Mouse (Mus musculus) adrenal gland, adult 8-10 months (tissue): ENCODE data around the gene Ppp3r1. TPM values are rescaled to one million over a fixed set of nuclear protein-coding genes. Genes with fewer than 3 reads are reported as not detected.
"Not testable (repeated sequence)": the region's sequence is repeated elsewhere in the genome, so short reads cannot be mapped to it uniquely, and the experiment has no call there.

Experiments used
- DNase-seq: peaks from one replicate; pipeline ENCODE4 v3.0.0; 2022
- total RNA-seq, 4 experiments: library from RNA; stranded (reverse); gene quantifications; 2 replicates each; pipeline ENCODE4 v1.2.4; 2022

The Ppp3r1 gene
- total RNA-seq, 4 experiments from 2014 or later: 83.1 to 104 (median 96.8) TPM

DNA sequence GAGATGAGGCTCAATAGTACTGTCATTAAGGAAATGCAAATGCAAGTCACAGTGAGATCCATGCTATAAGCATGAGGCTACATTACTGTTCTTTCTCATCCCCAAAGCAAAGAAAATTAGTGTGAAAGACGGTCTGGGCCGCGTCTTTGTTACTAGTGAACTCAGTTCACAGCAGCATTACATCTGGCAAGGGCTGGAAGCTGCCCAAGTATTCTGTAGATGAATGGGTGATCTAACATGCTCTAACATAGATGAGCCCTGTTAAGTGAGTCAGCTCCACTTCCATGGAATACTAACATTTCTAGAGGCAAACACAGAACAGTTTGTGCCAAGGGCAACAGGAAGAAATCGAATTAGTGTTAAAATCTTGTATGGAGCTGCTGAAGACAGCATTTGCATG, 41.9 kb downstream of the Ppp3r1 start:
- no peak for DNase-seq

- no peak for DNase-seq
Observed at GRCm38 (mm10) chr11:17202481-17202880, 43.4 kb downstream of the Ppp3r1 start.

DNA sequence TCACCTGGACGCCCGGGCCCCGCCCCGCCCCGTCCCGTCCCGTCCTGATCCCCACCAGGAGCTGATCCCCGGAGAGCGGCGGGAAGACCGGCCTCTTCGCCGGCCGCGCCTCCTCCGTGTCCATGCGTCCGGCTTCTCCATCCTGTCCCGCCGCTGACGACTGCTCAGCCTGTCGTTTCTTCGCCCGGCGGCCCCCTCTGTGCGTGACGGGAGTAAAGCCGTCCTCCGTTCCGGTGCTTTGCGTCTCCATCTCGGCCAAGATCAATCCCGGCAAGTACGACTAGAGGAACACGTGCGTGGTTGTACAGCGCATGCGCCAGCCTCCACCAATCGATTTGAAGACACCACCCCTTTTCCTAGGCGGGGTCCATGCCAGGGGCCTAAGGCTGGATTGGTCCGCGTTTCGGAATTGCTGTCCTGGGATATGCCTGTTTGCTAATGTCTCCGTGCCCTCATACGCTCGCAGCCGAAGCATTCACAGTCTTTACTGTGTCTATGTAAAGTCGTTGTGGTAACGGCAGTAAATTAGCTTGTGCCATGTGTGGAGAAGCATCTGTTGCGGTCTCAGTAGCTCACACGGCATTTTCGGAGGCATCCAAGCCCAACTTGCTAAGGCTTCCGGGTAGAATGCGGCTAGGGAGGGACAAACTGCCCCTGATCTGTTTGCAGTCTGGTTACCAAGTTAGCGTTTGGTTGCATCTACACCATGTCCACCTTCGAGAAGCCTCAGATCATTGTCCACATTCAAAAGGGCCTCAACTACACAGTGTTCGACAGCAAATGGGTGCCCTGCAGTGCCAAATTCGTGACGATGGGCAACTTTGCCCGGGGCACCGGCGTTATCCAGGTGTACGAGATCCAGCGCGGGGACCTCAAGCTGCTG, 52.4 kb downstream of the Ppp3r1 start, which contains the start of gene Pno1:
TSS of gene Pno1 (minus strand) at position 311 of the 883 bp plus-strand sequence.
- DNase-seq: peak; percentile 94

DNA sequence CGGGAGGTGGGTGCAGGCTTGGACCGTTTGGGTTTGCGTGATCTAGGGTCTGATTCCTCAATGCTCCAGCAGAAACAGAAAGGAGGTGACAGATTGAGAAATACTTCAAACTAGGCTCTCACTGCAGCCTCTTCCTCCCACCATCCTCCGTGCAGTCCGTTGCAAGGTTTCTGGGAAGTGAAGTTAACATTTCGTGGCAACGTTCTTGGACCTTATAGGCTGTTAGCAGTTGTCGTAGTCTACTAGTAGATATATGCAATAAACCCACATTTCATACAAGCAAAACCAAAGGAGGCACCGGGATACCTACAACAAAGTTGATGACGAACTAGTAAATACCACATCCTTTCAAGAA, 53.1 kb downstream of the Ppp3r1 start:
- DNase-seq: no peak

DNA sequence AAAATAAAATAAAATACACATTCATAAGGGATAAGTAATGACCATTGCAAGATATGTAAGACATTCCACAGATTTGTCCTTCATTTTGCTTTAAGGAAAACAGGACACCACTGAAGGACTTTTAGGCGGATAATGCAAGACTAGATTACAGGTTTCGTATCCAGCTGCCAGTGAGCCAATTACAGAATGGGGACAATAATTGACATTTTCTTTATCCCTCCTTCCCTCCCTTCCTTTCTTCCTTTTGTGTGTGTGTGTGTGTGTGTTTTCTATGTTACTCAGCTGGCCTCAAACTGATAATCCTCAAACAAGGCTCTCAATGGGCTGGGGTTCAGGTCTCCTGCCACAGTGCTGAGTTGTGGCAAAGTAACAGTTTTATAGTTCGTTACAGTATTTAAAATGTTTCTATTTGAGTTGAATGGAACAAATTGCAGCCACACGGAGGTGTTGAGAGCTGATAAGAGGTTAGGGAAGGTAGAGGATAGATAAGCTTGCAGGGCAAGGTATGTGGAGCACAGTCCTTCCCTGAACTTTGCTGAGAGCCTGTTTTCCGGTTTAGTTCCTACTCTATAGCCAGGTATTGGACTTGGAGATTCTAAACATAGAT, 53.9 kb downstream of the Ppp3r1 start:
- no peak for DNase-seq

- no peak for DNase-seq
Observed at GRCm38 (mm10) chr11:17215475-17215874, 56.4 kb downstream of the Ppp3r1 start.

GRCm38 (mm10) chr11:17221126-17221525, 62.1 kb downstream of the Ppp3r1 start:
- no peak for DNase-seq

GRCm38 (mm10) chr11:17232792-17233191, 73.7 kb downstream of the Ppp3r1 start:
- DNase-seq: no peak

- no peak for DNase-seq
Observed at GRCm38 (mm10) chr11:17236449-17237037, 77.5 kb downstream of the Ppp3r1 start.

DNA sequence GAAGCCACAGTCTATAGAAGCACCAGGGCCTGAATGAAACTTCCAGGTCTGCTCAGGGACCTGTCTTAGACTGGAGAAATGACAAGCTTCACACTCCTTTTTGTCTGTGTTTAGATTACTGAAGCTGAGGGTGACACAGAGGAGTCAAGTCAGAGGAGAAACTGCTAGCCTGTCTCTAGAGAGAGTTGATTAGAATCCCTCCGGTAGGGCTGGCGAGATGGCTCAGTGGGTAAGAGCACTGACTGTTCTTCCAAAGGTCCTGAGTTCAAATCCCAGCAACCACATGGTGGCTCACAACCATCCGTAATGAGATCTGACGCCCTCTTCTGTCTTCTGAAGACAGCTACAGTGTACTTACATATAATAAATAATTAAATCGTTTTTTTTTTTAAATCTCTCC, 79.5 kb downstream of the Ppp3r1 start:
- not testable (repeated sequence) for DNase-seq

DNA sequence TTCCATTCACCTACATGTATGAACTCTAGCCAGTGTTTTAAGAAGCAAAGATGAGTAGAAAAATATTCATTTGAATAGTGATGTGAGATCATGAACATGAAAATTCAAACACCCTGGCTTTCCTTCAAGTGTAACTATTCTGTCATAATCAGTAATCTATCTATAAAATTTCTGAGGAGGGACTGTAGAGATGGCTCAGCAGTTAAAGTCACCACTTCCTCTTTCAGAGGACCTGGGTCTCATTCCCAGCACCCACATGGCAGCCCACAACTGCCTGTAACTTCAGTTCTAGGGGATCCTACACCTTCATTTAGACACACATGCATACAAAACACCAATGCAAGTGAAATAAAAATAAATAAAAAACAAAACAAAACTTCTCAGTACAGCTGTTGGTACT, 89.7 kb downstream of the Ppp3r1 start:
- no peak for DNase-seq

Other genes starting within 250 kb of the Ppp3r1 start
- under 1 TPM; 0.12 to 0.75 (median 0.35) TPM for gene Fbxo48, start 207.9 kb upstream of the Ppp3r1 start, total RNA-seq
- gene Cnrip1, start 107.7 kb upstream of the Ppp3r1 start, total RNA-seq: 10 to 100 TPM; 15.4 to 34.1 (median 24.1) TPM
- 10 to 100 TPM in 1 of 4 experiments, 1 to 10 TPM in 3; 4.6 to 11.9 (median 7.8) TPM for gene Plek, start 106.9 kb upstream of the Ppp3r1 start, total RNA-seq
- gene Wdr92, start 22.8 kb downstream of the Ppp3r1 start, total RNA-seq: 10 to 100 TPM; 17.0 to 21.0 (median 17.6) TPM
- 10 to 100 TPM; 41.8 to 58.2 (median 53.6) TPM for gene Pno1, start 52.3 kb downstream of the Ppp3r1 start, total RNA-seq
- gene C1d, start 98.3 kb downstream of the Ppp3r1 start, total RNA-seq: 10 to 100 TPM; 56.4 to 68.5 (median 63.4) TPM